Mouse (Mus musculus) liver, adult 2 months (tissue): ENCODE data around the gene Lcn8.

Source experiments
- CTCF ChIP-seq: fragments of 200-500 bp; IDR thresholded peaks from 2 replicates; pipeline ENCODE4 v1.5.1; 2011; ENCODE audit warnings: low read depth, low read length, control low read depth
- POLR2A ChIP-seq: fragments of 200-500 bp; IDR thresholded peaks from 2 replicates; pipeline ENCODE4 v1.6.1; 2011; ENCODE audit warnings: low read length, control low read depth; ENCODE audit not compliant: insufficient read depth; ENCODE audit errors: extremely low read depth

GRCm38 (mm10) chr2:25664125-25664524, 11.2 kb downstream of the Lcn8 start:
- TF ChIP-seq CTCF: no peak
- no peak for TF ChIP-seq POLR2A
